Mouse (Mus musculus) 416B (cell line): ENCODE measurements around the gene Tmcc3.

Source experiments
- DNase-seq: peaks from one replicate; pipeline ENCODE4 v3.0.0; 2011; ENCODE audit warnings: low read depth

Gene Tmcc3

GRCm38 (mm10) chr10:94332358-94333137 is 20.8 kb downstream of the Tmcc3 start:
- DNase-seq = no peak

- DNase-seq = peak; percentile 54
These were observed 21.6 kb downstream of the Tmcc3 start for GRCm38 (mm10) chr10:94333328-94333727.

GRCm38 (mm10) chr10:94335047-94335446 is 23.3 kb downstream of the Tmcc3 start:
- no peak for DNase-seq

- no peak for DNase-seq
These were observed 24.3 kb downstream of the Tmcc3 start for GRCm38 (mm10) chr10:94336071-94336470.

- no peak for DNase-seq
These were observed 29.8 kb downstream of the Tmcc3 start for GRCm38 (mm10) chr10:94341501-94341900.

- DNase-seq = no peak
These were observed 30.5 kb downstream of the Tmcc3 start for GRCm38 (mm10) chr10:94342256-94342655.

GRCm38 (mm10) chr10:94343581-94343980 is 31.8 kb downstream of the Tmcc3 start:
- no peak for DNase-seq

- DNase-seq = no peak
These were observed 33.1 kb downstream of the Tmcc3 start for GRCm38 (mm10) chr10:94344631-94345417.

- DNase-seq = no peak
These were observed 33.9 kb downstream of the Tmcc3 start for GRCm38 (mm10) chr10:94345509-94346252.

- DNase-seq = no peak
These were observed 34.8 kb downstream of the Tmcc3 start for GRCm38 (mm10) chr10:94346596-94346995.

- DNase-seq = no peak
These were observed 35.5 kb downstream of the Tmcc3 start for GRCm38 (mm10) chr10:94347296-94347695.

GRCm38 (mm10) chr10:94347959-94348358 is 36.2 kb downstream of the Tmcc3 start:
- DNase-seq = no peak

GRCm38 (mm10) chr10:94350207-94350606 is 38.5 kb downstream of the Tmcc3 start:
- DNase-seq = no peak

GRCm38 (mm10) chr10:94350896-94351661 is 39.3 kb downstream of the Tmcc3 start:
- no peak for DNase-seq

GRCm38 (mm10) chr10:94352172-94352876 is 40.6 kb downstream of the Tmcc3 start:
- no peak for DNase-seq

- no peak for DNase-seq
These were observed 41.4 kb downstream of the Tmcc3 start for GRCm38 (mm10) chr10:94352877-94353853.

- DNase-seq = no peak
These were observed 42.3 kb downstream of the Tmcc3 start for GRCm38 (mm10) chr10:94354005-94354404.

GRCm38 (mm10) chr10:94354427-94354826 is 42.7 kb downstream of the Tmcc3 start:
- peak; percentile 18 for DNase-seq

GRCm38 (mm10) chr10:94356504-94357169 is 44.9 kb downstream of the Tmcc3 start:
- peak; percentile 34 for DNase-seq
